Mouse (Mus musculus) cerebellum, postnatal 10 days (tissue): ENCODE results near the gene Usp33.

ENCODE experiments used
- DNase-seq, 2 experiments: peaks; one replicate each; pipeline ENCODE4 v3.0.0; 2021; ENCODE audit warnings: mixed read lengths in 2 of 2

Usp33 gene

DNA sequence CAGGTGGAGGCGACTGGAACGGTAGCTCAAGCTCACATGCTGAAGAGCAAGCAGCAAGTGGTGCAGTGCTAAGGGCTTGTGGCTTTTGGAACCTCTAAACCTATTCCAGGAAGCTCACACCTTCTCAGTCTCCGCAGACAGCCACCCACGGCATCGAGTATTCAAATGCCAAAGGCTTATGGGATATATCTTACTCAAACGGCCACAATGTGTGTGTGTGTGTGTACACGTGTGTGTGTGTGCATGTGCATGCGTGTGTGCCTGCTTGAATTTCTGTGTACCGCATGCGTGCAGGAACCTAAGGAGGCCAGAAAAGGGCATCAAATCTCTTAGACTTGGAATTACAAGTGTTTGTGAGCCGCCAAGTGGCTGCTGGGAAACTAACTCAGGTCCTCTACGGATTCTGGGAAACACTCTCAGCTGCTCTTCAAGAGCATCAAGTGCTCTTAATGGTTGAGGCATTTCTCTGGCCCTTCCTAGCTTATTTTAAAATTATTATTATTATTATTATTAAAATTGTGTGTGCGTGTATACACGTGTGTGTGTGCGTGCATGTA, 3.2 kb upstream of the Usp33 start:
- DNase-seq = no peak

- peak; percentile 70 to 76 for DNase-seq
Observed at GRCm38 (mm10) chr3:152346633-152347141, 409 bp downstream of the Usp33 start.

DNA sequence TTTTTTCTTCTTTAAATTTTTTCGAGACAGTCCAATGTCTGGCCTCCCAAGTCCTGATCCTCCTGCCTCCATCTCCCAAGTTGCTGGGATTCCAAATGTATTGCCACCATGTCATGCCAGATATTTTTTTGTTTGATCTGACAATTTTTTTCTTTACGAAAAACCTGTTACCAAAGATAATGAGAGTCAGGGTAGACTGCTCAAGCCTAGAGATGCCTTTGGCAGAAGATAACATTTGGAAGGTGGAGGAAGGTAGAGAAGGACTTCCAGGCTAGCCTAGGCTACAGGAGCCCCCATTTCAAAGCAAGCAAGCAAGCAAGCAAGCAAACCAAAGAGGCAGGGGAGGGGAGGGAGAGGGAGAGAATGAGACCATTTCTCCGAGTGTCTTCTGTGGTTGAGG, 949 bp downstream of the Usp33 start:
- DNase-seq = no peak

GRCm38 (mm10) chr3:152348011-152348830, 1.9 kb downstream of the Usp33 start:
- no peak for DNase-seq

DNA sequence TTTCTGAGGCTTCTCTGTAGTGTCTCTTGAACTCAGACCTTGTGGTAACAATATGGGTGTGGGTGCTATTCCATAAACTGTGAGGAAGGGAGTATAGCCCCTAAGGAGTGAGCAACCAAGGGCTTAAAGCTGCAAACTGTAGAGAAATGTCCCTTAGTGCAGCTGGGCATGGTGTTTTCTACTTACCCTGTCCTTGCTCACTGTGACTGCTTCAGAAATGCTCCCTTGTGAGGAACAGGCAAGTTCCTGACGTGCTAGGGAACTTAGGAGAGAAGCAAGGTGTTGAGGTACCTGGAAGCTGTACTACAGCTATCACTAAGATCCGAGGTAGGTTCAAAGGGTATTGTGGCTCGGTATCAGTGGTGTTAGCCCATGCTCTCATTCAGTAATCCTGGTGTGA, 4.2 kb downstream of the Usp33 start:
- no peak for DNase-seq

- DNase-seq = no peak
Observed at GRCm38 (mm10) chr3:152350966-152351365, 4.7 kb downstream of the Usp33 start.

- no peak for DNase-seq
Observed at GRCm38 (mm10) chr3:152352289-152352688, 6.0 kb downstream of the Usp33 start.

GRCm38 (mm10) chr3:152353434-152354177, 7.3 kb downstream of the Usp33 start:
- peak; percentile 17 to 20 for DNase-seq

- no peak for DNase-seq
Observed at GRCm38 (mm10) chr3:152355361-152355760, 9.1 kb downstream of the Usp33 start.

DNA sequence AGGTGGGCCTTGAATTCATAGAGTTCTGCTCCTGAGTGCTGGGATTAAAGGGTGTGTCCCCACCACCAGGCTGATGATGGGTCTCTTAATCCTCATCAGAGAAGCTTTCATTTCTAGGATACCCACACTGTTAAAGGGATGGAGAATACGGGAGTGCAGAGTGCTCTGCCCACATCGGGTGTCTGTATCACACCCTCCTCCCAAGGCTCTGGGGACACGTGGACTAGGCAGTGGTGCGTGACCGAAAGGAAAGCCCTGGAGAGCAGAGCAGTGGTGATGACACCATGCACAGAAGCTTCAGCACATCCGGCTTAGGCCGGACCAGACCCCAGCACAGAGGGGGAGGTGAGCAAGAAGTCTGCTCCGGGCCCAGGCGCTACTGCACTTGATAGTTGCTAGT, 10.5 kb downstream of the Usp33 start:
- no peak for DNase-seq

- peak; percentile 14 to 32 for DNase-seq
Observed at GRCm38 (mm10) chr3:152359151-152359550, 12.9 kb downstream of the Usp33 start.

GRCm38 (mm10) chr3:152364181-152364580, 17.9 kb downstream of the Usp33 start:
- no peak for DNase-seq

- no peak for DNase-seq
Observed at GRCm38 (mm10) chr3:152376063-152376462, 29.8 kb downstream of the Usp33 start.

- DNase-seq = no peak
Observed at GRCm38 (mm10) chr3:152384106-152384505, 37.8 kb downstream of the Usp33 start.

GRCm38 (mm10) chr3:152395350-152396277, 49.3 kb downstream of the Usp33 start, which contains the start of gene Zzz3:
Gene Zzz3, plus strand, starts transcription at chr3:152395473.
- peak; percentile 94 to 96 for DNase-seq

- DNase-seq = peak; percentile 99
Observed at GRCm38 (mm10) chr3:152396278-152396987, 50.2 kb downstream of the Usp33 start.

DNA sequence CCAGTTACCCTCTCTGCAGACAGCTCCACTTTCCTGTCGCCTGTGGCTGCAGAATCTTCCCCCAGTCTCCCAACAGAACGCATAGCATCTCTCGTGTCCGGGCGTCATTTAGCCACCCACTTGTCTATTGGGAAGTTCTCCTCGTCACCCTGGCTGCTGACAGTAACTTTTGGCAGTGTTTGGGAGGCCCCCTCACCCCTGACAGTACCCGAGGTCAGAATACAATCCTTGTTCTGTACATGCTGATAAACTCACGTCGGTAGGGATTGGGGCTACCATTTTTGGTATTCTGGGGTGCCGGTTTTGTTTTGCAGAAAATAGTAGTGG, 50.7 kb downstream of the Usp33 start:
- no peak for DNase-seq

DNA sequence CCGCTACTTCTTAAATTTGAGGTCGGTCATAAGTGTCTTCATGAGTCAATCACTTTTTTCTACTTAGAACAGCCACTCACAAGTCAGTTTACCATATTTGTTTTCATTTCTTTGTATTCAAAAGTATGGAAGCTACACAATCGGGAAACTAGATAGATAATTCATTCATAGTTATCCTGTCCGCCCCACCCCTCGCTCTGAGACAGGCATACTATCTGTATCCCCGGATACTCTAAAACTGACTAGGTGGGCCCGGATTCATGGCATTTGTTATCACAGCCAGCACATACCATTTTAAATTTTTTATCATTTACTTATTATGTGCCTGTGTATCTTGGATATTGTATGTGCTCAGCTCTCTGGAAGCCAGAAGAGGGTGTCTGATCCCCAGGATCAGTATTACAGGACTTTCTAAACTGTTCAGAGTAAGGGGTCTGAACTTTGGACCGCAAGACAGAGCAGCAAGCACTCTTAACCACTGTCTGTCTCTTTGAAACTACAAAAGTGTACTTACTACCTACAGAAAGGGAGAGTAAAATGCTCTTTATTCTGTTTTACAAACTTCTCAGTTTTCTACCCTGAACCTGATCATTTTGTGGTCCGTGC, 51.2 kb downstream of the Usp33 start:
- DNase-seq = no peak

DNA sequence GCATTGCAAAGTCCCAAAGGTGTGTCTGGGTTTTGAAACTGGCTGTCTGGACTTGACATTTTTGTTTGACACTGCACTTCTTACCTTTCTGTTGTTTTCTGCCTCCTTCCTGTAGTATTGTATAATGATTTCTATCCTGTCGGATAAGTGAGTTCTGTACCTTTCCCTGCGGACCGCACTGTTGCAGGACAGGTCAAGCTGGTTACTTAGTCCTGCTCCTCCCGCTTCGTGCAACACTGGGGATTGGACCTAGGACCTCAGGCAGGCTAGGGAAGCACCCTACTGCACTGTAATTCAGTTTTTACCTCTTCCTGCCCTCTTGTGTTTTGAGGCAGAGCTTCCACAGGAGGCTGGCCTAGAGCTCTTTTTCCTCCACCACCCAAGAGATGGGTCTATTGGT, 54.2 kb downstream of the Usp33 start:
- no peak for DNase-seq

GRCm38 (mm10) chr3:152400875-152401274, 54.6 kb downstream of the Usp33 start:
- no peak for DNase-seq

DNA sequence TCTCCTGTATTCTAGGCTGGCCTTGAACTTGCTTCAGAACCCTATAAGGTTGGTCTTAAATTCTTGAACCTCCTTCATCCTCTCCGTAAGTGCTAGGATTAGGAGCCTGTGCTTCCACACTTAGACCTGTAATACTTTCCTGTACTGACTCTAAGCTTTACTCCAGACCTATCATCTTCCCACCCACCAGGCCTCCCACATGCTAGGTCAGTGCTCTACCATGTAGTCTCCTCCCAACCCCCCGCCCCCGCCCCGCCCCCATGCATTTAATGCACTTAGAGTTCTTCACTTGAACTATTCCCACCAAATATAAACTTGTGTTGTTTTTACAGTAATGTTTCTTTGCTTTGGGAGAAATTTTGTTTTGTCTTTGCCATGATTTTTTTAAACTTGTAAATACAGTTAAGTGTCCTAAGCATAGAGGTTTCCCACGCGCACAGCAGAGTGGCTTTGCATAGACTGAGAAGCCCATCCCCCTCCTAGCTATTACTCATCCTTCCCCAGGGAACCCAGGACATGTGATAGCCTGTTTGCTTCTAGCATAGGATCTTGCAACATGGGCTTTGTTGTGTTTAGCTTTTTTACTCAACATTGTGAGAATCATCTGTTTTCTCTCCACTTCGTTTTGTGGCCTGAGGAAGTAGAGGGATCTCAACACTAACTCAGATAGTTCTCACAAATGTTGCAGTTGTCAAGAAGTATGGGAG, 55.8 kb downstream of the Usp33 start:
- peak in 1 of 2 experiments; percentile 17 for DNase-seq
